Mouse (Mus musculus): Measurements from ENCODE around the gene Rgl1.

DNA sequence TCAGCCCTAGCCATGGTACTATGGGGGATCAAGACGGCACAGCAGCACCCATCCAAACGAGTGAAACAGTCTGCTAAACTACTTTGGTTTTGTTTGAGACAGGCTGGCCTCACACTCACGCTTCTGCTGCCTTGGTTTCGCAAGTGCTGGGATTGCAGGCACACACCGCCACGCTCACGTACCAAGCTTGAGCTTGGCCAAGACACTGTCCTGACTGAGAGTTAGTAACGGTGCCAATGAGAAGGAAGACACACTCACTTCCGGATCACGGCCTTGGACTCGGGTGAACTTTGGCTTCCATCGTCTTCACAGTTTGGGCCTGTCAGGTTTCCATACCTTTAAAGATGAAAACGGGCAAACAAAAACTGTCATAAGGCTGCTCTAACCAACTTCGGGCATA is 194.8 kb downstream of the Rgl1 start:
- TF ChIP-seq CTCF (IDR thresholded peaks at IDR 0.05; ENCODE audit: control insufficient read depth, insufficient read depth, insufficient replicate concordance, low read depth, low read length): no peak
- TF ChIP-seq POLR2A (IDR thresholded peaks at IDR 0.05; ENCODE audit: control insufficient read depth, low read depth, low read length): no peak
